Mouse (Mus musculus) retina, embryonic 14.5 days (tissue): ENCODE data around the gene Rps6kl1.

Experiments used
- DNase-seq: peaks from one replicate; pipeline ENCODE4 v3.0.0-alpha.2; 2015; ENCODE audit warnings: low spot score

Gene Rps6kl1

GRCm38 (mm10) chr12:85140036-85140701 lies 10.9 kb downstream of the Rps6kl1 start:
- DNase-seq = no peak

- no peak for DNase-seq
Measured at GRCm38 (mm10) chr12:85136627-85137026, 14.4 kb downstream of the Rps6kl1 start.

- peak; percentile 36 for DNase-seq
Measured at GRCm38 (mm10) chr12:85135513-85136470, 15.3 kb downstream of the Rps6kl1 start.

GRCm38 (mm10) chr12:85134043-85134794 lies 16.8 kb downstream of the Rps6kl1 start:
- DNase-seq = no peak

- DNase-seq = no peak
Measured at GRCm38 (mm10) chr12:85131361-85131760, 19.7 kb downstream of the Rps6kl1 start.

- DNase-seq = no peak
Measured at GRCm38 (mm10) chr12:85129426-85129978, 21.6 kb downstream of the Rps6kl1 start.

GRCm38 (mm10) chr12:85126986-85127603 lies 24.0 kb downstream of the Rps6kl1 start:
- DNase-seq = no peak

- DNase-seq = no peak
Measured at GRCm38 (mm10) chr12:85124751-85125150, 26.3 kb downstream of the Rps6kl1 start.

- no peak for DNase-seq
Measured at GRCm38 (mm10) chr12:85123645-85124044, 27.4 kb downstream of the Rps6kl1 start.

- no peak for DNase-seq
Measured at GRCm38 (mm10) chr12:85123108-85123530, 27.9 kb downstream of the Rps6kl1 start.

- no peak for DNase-seq
Measured at GRCm38 (mm10) chr12:85121806-85122459, 29.1 kb downstream of the Rps6kl1 start.

- DNase-seq = no peak
Measured at GRCm38 (mm10) chr12:85115678-85116077, 35.4 kb downstream of the Rps6kl1 start.

- no peak for DNase-seq
Measured at GRCm38 (mm10) chr12:85113917-85114316, 37.1 kb downstream of the Rps6kl1 start.

GRCm38 (mm10) chr12:85113337-85113736 lies 37.7 kb downstream of the Rps6kl1 start:
- DNase-seq = no peak

- DNase-seq = no peak
Measured at GRCm38 (mm10) chr12:85112550-85113251, 38.4 kb downstream of the Rps6kl1 start.

GRCm38 (mm10) chr12:85110698-85111592 lies 40.1 kb downstream of the Rps6kl1 start, which contains the start of the genes Prox2 and Dlst:
Gene Prox2 (minus strand): TSS chr12:85110759.
Gene Dlst (plus strand): TSS chr12:85110833.
- peak; percentile 93 for DNase-seq

GRCm38 (mm10) chr12:85110011-85110697 lies 40.9 kb downstream of the Rps6kl1 start:
- no peak for DNase-seq

- DNase-seq = no peak
Measured at GRCm38 (mm10) chr12:85109426-85109825, 41.6 kb downstream of the Rps6kl1 start.

GRCm38 (mm10) chr12:85108643-85109042 lies 42.4 kb downstream of the Rps6kl1 start:
- no peak for DNase-seq
